Mouse (Mus musculus): ENCODE measurements at regions not wholly inside any gene's neighbourhood (a gene's known extent, or its start where the extent isn't known, plus 50 kb on each side); places are given as distances from the start of the nearest gene placed in this dataset.

- no peak for DNase-seq (ENCODE audit: low read depth)
Observed at GRCm38 (mm10) chr13:60427755-60428385, 173.9 kb upstream of the Dapk1 start.

GRCm38 (mm10) chr13:60429148-60429547 is 172.6 kb upstream of the Dapk1 start:
- no peak for DNase-seq (ENCODE audit: low read depth)

- no peak for DNase-seq (ENCODE audit: low read depth)
Observed at GRCm38 (mm10) chr13:60431412-60431811, 170.3 kb upstream of the Dapk1 start.

GRCm38 (mm10) chr13:60434221-60435210 is 167.2 kb upstream of the Dapk1 start:
- no peak for DNase-seq (ENCODE audit: low read depth)

- DNase-seq (ENCODE audit: low read depth): no peak
Observed at GRCm38 (mm10) chr13:60435333-60435732, 166.4 kb upstream of the Dapk1 start.

GRCm38 (mm10) chr13:60438177-60438576 is 163.6 kb upstream of the Dapk1 start:
- no peak for DNase-seq (ENCODE audit: low read depth)

- DNase-seq (ENCODE audit: low read depth): no peak
Observed at GRCm38 (mm10) chr13:60440586-60440985, 161.2 kb upstream of the Dapk1 start.

GRCm38 (mm10) chr13:60445164-60445563 is 156.6 kb upstream of the Dapk1 start:
- DNase-seq (ENCODE audit: low read depth): no peak

- no peak for DNase-seq (ENCODE audit: low read depth)
Observed at GRCm38 (mm10) chr13:60446926-60447325, 154.8 kb upstream of the Dapk1 start.

- no peak for DNase-seq (ENCODE audit: low read depth)
Observed at GRCm38 (mm10) chr13:60450721-60451506, 150.8 kb upstream of the Dapk1 start.

- no peak for DNase-seq (ENCODE audit: low read depth)
Observed at GRCm38 (mm10) chr13:60453821-60454483, 147.8 kb upstream of the Dapk1 start.

- DNase-seq (ENCODE audit: low read depth): no peak
Observed at GRCm38 (mm10) chr13:60455033-60455619, 146.6 kb upstream of the Dapk1 start.

- no peak for DNase-seq (ENCODE audit: low read depth)
Observed at GRCm38 (mm10) chr13:60455863-60456551, 145.7 kb upstream of the Dapk1 start.

GRCm38 (mm10) chr13:60457277-60457676 is 144.5 kb upstream of the Dapk1 start:
- DNase-seq (ENCODE audit: low read depth): no peak

GRCm38 (mm10) chr13:60459002-60459401 is 142.7 kb upstream of the Dapk1 start:
- no peak for DNase-seq (ENCODE audit: low read depth)

- no peak for DNase-seq (ENCODE audit: low read depth)
Observed at GRCm38 (mm10) chr13:60466553-60467313, 135.0 kb upstream of the Dapk1 start.

- peak; percentile 45 for DNase-seq (ENCODE audit: low read depth)
Observed at GRCm38 (mm10) chr13:60467821-60468579, 133.7 kb upstream of the Dapk1 start.

- no peak for DNase-seq (ENCODE audit: low read depth)
Observed at GRCm38 (mm10) chr13:60470426-60471398, 131.0 kb upstream of the Dapk1 start.
